Mouse (Mus musculus) MEL (cell line): ENCODE data around the gene Art3. TPM values are rescaled to one million over a fixed set of nuclear protein-coding genes. Genes with fewer than 3 reads are reported as not detected.

Source experiments
- DNase-seq: peaks from one replicate; pipeline ENCODE4 v3.0.0; 2011; ENCODE audit warnings: low read depth, low spot score
- H3K27ac ChIP-seq: 2 replicates; pipeline ENCODE4 v1.5.1; 2012; ENCODE audit warnings: low read depth, mild to moderate bottlenecking, control low read depth, low read length, moderate library complexity; ENCODE audit not compliant: control insufficient read depth
- H3K27me3 ChIP-seq, 2 experiments: fragments of 150-350 bp in 1 of 2; sonication (generic) in 1 of 2; 2 replicates each; pipeline ENCODE4 v1.6.1; 2012; ENCODE audit warnings: low read length in 2 of 2, mild to moderate bottlenecking in 2 of 2, improper control_type of control experiment in 1 of 2, moderate library complexity in 1 of 2; ENCODE audit not compliant: insufficient read depth in 2 of 2, control insufficient read depth in 1 of 2
- H3K36me3 ChIP-seq, 2 experiments: 2 replicates each; pipeline ENCODE4 v1.6.1; 2012 to 2014; ENCODE audit warnings: low read length in 2 of 2, improper control_type of control experiment in 1 of 2, inconsistent platforms in 1 of 2, mild to moderate bottlenecking in 1 of 2; ENCODE audit not compliant: insufficient read depth in 2 of 2, control insufficient read depth in 1 of 2
- H3K4me1 ChIP-seq, 2 experiments: fragments of 150-350 bp in 1 of 2; sonication (generic) in 1 of 2; 2 replicates each; pipeline ENCODE4 v1.6.1; 2012; ENCODE audit warnings: low read length in 2 of 2, improper control_type of control experiment in 1 of 2, mild to moderate bottlenecking in 1 of 2; ENCODE audit not compliant: insufficient read depth in 2 of 2, control insufficient read depth in 1 of 2
- H3K4me3 ChIP-seq, 2 experiments: fragments of 150-350 bp in 1 of 2; sonication (generic) in 1 of 2; 2 replicates each; pipeline ENCODE4 v1.5.1; 2012; ENCODE audit warnings: low read depth in 2 of 2, low read length in 2 of 2, mild to moderate bottlenecking in 2 of 2, moderate library complexity in 2 of 2, control low read depth in 1 of 2, improper control_type of control experiment in 1 of 2; ENCODE audit not compliant: control insufficient read depth in 1 of 2, insufficient read depth in 1 of 2
- H3K79me2 ChIP-seq: 2 replicates; pipeline ENCODE4 v1.6.1; 2012; ENCODE audit warnings: mild to moderate bottlenecking, low read length, moderate library complexity; ENCODE audit not compliant: control insufficient read depth, poor library complexity, insufficient read depth
- H3K9ac ChIP-seq: 2 replicates; pipeline ENCODE4 v1.6.1; 2012; ENCODE audit warnings: low read depth, mild to moderate bottlenecking, control low read depth, low read length, moderate library complexity; ENCODE audit not compliant: control insufficient read depth, poor library complexity, severe bottlenecking
- H3K9me3 ChIP-seq: fragments of 150-350 bp; sonication (generic); replicated peaks from 2 replicates; pipeline ENCODE4 v1.6.1; 2012; ENCODE audit warnings: mild to moderate bottlenecking, low read length, improper control_type of control experiment, moderate library complexity; ENCODE audit not compliant: insufficient read depth
- CTCF ChIP-seq, 3 experiments: IDR thresholded peaks in 2 of 3; conservative IDR thresholded peaks in 1 of 3; 2 replicates each; pipeline ENCODE4 v1.5.1; 2011 to 2012; ENCODE audit warnings: low read length in 3 of 3, low read depth in 2 of 3, mild to moderate bottlenecking in 2 of 3, improper control_type of control experiment in 1 of 3, inconsistent platforms in 1 of 3, mixed read lengths in 1 of 3, moderate library complexity in 1 of 3; ENCODE audit not compliant: control insufficient read depth in 1 of 3, insufficient read depth in 1 of 3, poor library complexity in 1 of 3, severe bottlenecking in 1 of 3
- E2F4 ChIP-seq: IDR thresholded peaks from 2 replicates; pipeline ENCODE4 v1.6.1; 2011; ENCODE audit warnings: low read depth, low read length, improper control_type of control experiment, borderline replicate concordance
- ELF1 ChIP-seq: IDR thresholded peaks from 2 replicates; pipeline ENCODE4 v1.6.1; 2014; ENCODE audit warnings: low read depth, mild to moderate bottlenecking, inconsistent platforms, low read length, improper control_type of control experiment, moderate library complexity
- GABPA ChIP-seq: IDR thresholded peaks from 2 replicates; pipeline ENCODE4 v1.6.1; 2012; ENCODE audit warnings: low read depth, mild to moderate bottlenecking, inconsistent platforms, low read length, improper control_type of control experiment, moderate library complexity
- KAT2A ChIP-seq: conservative IDR thresholded peaks from 2 replicates; pipeline ENCODE4 v1.6.1; 2012; ENCODE audit warnings: low read depth, low read length, improper control_type of control experiment, inconsistent platforms
- MAFK ChIP-seq: IDR thresholded peaks from 2 replicates; pipeline ENCODE4 v1.6.1; 2011; ENCODE audit warnings: low read depth, mild to moderate bottlenecking, low read length, improper control_type of control experiment, borderline replicate concordance
- MAZ ChIP-seq: IDR thresholded peaks from 2 replicates; pipeline ENCODE4 v1.6.1; 2012; ENCODE audit warnings: low read depth, mild to moderate bottlenecking, inconsistent platforms, low read length, improper control_type of control experiment
- MXI1 ChIP-seq: IDR thresholded peaks from 2 replicates; pipeline ENCODE4 v1.6.1; 2011; ENCODE audit warnings: mild to moderate bottlenecking, low read depth, low read length, improper control_type of control experiment
- MYB ChIP-seq: IDR thresholded peaks from 2 replicates; pipeline ENCODE4 v1.6.1; 2011; ENCODE audit warnings: mild to moderate bottlenecking, low read depth, low read length, improper control_type of control experiment
- MYC ChIP-seq: IDR thresholded peaks from 2 replicates; pipeline ENCODE4 v1.6.1; 2011; ENCODE audit warnings: low read depth, mild to moderate bottlenecking, low read length, improper control_type of control experiment, moderate library complexity
- NELFE ChIP-seq: IDR thresholded peaks from 2 replicates; pipeline ENCODE4 v1.6.1; 2011; ENCODE audit warnings: low read depth, low read length, improper control_type of control experiment
- POLR2AphosphoS2 ChIP-seq: IDR thresholded peaks from 2 replicates; pipeline ENCODE4 v1.6.1; 2011; ENCODE audit warnings: low read length, improper control_type of control experiment
- POLR2AphosphoS5 ChIP-seq: IDR thresholded peaks from 2 replicates; pipeline ENCODE4 v1.6.1; 2012; ENCODE audit warnings: low read depth, borderline replicate concordance, mild to moderate bottlenecking, inconsistent platforms, low read length, moderate library complexity, mixed read lengths
- SIN3A ChIP-seq: IDR thresholded peaks from 2 replicates; pipeline ENCODE4 v1.6.1; 2012; ENCODE audit warnings: low read length, improper control_type of control experiment, inconsistent platforms
- TCF12 ChIP-seq: IDR thresholded peaks from 2 replicates; pipeline ENCODE4 v1.6.1; 2014; ENCODE audit warnings: low read depth, mild to moderate bottlenecking, inconsistent platforms, low read length, improper control_type of control experiment, moderate library complexity
- UBTF ChIP-seq: IDR thresholded peaks from 2 replicates; pipeline ENCODE4 v1.6.1; 2012; ENCODE audit warnings: low read depth, mild to moderate bottlenecking, inconsistent platforms, low read length, improper control_type of control experiment, moderate library complexity, borderline replicate concordance; ENCODE audit not compliant: insufficient read depth
- USF2 ChIP-seq, 2 experiments: IDR thresholded peaks; 2 replicates each; pipeline ENCODE4 v1.6.1; 2011 to 2012; ENCODE audit warnings: improper control_type of control experiment in 2 of 2, low read length in 2 of 2, borderline replicate concordance in 1 of 2, inconsistent platforms in 1 of 2, low read depth in 1 of 2, mild to moderate bottlenecking in 1 of 2; ENCODE audit not compliant: insufficient read depth in 1 of 2
- ZC3H11A ChIP-seq: IDR thresholded peaks from 2 replicates; pipeline ENCODE4 v1.6.1; 2012; ENCODE audit warnings: low read depth, mild to moderate bottlenecking, inconsistent platforms, low read length, improper control_type of control experiment
- polyA plus RNA-seq, 2 experiments: library from polyadenylated mRNA; stranded (reverse) in 1 of 2; unstranded in 1 of 2; fragments of >175 nt in 1 of 2; fragments of >200 nt in 1 of 2; gene quantifications; 2 replicates each; pipeline versions ENCODE4 v1.2.1 to v1.2.4; 2012; ENCODE audit warnings: low replicate concordance in 2 of 2, low read depth in 1 of 2; ENCODE audit not compliant: insufficient read length in 2 of 2, insufficient read depth in 1 of 2, missing spikeins in 1 of 2
- total RNA-seq: library from RNA; depleted of rRNA; stranded (reverse); fragments of 300-350 nt; gene quantifications from 2 replicates; pipeline ENCODE4 v1.2.3, GENCODE M21; 2012

Gene Art3
- total and polyA plus RNA-seq, 3 experiments = not detected

- no peak overlapping the region for H3K27ac ChIP-seq
- H3K27me3 ChIP-seq = no peaks in the 10 kb centered on the region
- DNase-seq = no peak
- no peaks in the 10 kb centered on the region for H3K79me2 ChIP-seq
- no peaks in the 10 kb centered on the region for H3K4me1 ChIP-seq
- no peaks in the 10 kb centered on the region for H3K9me3 ChIP-seq
- H3K4me3 ChIP-seq = no peak overlapping the region
- peaks cover 0 to 21% of the 10 kb centered on the region in 2 experiments; a peak in 2 of 4 replicates for H3K36me3 ChIP-seq
- H3K9ac ChIP-seq = no peak overlapping the region
- no peak for TF ChIP-seq MAFK
These were observed 82.4 kb downstream of the Art3 start for GRCm38 (mm10) chr5:92413982-92414375.

DNA sequence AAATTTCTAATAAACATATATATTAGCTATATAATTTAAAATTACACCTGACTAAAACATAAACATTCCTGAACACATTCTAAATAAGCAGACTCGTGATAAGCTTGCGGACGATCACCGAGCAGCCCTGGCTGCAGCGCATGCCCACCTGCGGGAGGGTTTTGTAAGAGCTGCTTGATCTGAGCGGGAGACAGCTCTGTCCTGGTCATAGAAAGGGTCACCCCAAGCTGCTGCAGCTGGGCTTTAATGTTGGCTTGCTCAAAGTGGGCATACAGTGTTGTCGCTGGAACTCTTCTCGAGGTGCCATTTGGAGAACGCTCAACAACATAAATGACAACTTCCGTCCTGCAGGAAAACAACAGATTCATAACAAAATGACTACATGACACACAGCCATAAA lies 92.5 kb downstream of the Art3 start:
- TF ChIP-seq ZC3H11A (no peak), KAT2A (no peak), GABPA (no peak), MYC (no peak), USF2 (IDR thresholded peaks at IDR 0.05; ENCODE audit: borderline replicate concordance in 1 of 2, insufficient read depth in 1 of 2, low read depth in 1 of 2, low read length in 2 of 2) (no peak), POLR2AphosphoS5 (no peak), NELFE (no peak), MXI1 (no peak), E2F4 (no peak), MYB (no peak), CTCF (IDR thresholded peaks at IDR 0.05 in 2 of 3, conservative IDR thresholded peaks at IDR 0.05 in 1 of 3; ENCODE audit: control insufficient read depth in 1 of 3, insufficient read depth in 1 of 3, low read depth in 2 of 3, low read length in 3 of 3, poor library complexity in 1 of 3, severe bottlenecking in 1 of 3) (no peak), TCF12 (no peak), MAZ (no peak), SIN3A (no peak), ELF1 (no peak), POLR2AphosphoS2 (no peak), UBTF (no peak)
- peaks cover 2% of the 10 kb centered on the region; the same call in 1 of the 2 replicates for H3K79me2 ChIP-seq

More for the DNA sequence above, 92.5 kb downstream of the Art3 start:
- H3K4me3 ChIP-seq = no peak overlapping the region
- no peak for DNase-seq
- H3K9me3 ChIP-seq = no peaks in the 10 kb centered on the region
- peaks cover 0 to 52% of the 10 kb centered on the region in 2 experiments; a peak in 2 of 4 replicates for H3K36me3 ChIP-seq
- H3K4me1 ChIP-seq = no peaks in the 10 kb centered on the region
- no peak overlapping the region for H3K9ac ChIP-seq
- H3K27me3 ChIP-seq = no peaks in the 10 kb centered on the region
- H3K27ac ChIP-seq = no peak overlapping the region
